Mouse (Mus musculus): ENCODE results near the gene Cdc14b. TPM values are rescaled to one million over a fixed set of nuclear protein-coding genes. Genes with fewer than 3 reads are reported as not detected.
A peak's percentile ranks its signal among the peaks of the same experiment; 100 is the strongest.
"Not testable (repeated sequence)": the region's sequence is repeated elsewhere in the genome, so short reads cannot be mapped to it uniquely, and the experiment has no call there.

The Cdc14b gene
- polyA plus RNA-seq, 1 experiment from 2014 or later: 11.3 TPM

DNA sequence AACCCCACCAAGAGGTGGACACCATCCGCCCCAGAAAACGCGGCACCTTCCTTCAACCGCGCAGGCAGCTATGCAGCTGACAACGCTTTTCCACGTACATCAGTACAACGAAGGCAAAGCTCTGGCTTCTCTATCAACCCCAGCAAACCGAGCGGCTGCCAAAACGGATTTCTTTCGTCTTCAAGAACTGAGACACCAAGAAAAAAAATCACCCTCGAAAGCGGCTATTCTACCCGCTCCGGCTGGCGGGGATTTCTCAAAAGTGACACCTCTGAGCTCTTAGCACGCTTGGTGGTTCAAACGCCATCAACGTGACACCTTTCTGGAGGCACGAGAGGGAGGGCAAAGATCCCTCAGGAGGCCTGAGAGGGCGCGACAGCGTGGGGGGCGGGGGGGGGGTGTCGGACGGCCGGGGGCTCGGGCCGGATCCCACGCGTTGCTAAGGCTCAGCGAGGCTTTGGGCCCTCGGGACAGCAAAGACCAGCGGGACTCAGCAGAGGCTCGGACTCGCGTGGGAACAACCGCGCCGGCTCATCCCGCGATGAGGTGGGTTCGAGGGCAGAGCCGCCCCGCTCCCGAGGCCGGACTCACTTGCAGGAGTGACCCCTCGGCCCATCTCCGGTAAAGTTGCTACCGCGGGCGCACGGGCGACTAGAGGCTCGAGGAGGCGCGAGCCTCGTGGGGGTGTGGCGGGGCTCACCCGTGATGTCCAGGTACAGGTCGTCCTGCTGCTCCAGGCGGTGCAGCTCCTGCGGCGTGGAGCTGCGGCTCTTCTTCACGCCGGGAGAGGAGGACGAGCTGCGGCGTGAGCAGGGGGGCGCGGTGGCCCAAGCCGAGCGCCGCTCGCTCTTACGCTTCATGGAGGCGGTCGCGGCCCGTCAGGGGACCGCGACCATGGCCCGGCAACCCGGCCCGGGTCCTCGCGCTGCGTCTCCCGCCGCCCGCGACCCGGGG, 922 bp downstream of the Cdc14b start:
- DNase-seq (ENCODE audit: low spot score): peak; percentile 40

DNA sequence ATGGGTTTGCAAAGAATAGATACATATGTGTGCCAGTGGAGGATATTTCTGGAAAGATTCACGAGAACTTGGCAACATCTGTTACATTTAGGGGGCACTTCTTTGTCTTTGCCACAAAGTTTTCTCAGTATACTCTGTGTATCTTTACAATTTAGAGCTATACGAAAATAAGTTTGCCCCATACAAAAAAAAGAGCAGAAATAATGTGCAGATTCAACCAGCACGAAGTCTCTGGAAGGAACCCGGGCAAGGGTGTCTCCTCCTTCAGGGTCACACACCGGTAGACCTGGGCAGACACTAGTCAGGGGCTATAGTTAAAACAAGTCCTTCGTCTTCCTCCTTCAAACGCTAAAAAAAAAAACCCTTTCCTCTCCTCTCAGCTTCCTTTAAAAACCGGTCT, 1.7 kb downstream of the Cdc14b start:
- no peak for DNase-seq (ENCODE audit: low spot score)

DNA sequence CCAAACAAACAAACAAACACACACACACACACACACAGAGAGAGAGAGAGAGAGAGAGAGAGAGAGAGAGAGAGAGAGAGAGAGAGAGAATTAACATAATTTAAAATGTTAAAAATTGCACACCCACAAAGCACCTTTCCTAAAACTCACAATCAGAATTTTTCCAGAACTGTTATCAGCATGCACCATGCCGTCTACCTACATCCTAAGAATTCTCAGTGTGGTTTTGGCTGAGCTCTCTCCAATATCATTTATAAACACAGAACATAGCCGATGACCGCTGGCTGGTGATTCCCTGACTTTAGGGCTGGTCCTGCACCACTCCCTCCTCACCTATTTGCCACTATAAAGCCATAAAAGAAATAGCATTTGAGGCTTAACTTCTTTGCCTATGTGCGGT, 6.7 kb downstream of the Cdc14b start:
- no peak for DNase-seq (ENCODE audit: low spot score)

DNA sequence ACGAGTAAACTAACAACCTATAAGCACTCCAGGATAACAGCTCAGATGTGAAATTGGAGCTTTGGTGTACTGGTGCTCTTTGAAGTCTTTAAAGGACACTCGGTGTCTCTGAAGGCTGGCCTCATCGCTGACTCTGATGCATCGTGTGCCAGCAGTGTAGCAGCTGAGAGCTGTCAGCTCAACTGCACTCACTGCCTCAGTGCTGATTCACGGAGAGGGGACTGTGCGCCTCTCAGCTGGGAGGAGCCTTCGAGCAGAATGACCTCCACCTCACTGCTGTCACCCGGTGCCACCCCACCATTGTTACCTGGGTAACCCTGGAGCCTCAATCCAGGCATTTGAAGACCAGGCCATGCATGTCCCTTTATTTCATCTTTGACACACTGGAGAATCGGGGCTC, 7.9 kb downstream of the Cdc14b start:
- no peak for DNase-seq (ENCODE audit: low spot score)

DNA sequence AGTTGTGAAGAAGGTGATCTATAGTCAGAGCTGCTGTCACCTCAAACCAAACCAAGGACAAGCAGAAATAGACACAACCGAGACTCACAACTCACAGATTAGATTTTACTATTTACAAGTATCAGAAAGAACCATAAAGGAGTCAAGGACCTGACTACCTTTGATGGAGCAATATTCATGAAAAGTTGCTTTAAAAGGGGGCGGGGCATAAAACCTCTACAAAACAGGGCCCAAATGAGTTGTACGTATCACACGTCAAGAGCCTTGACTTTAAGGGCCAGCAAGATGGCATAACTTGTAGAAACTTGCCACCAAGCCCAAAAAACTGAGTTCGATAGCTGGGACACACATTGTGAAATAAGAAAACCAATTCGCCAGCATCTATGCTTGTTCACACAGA, 10.5 kb downstream of the Cdc14b start:
- no peak for DNase-seq (ENCODE audit: low spot score)

DNA sequence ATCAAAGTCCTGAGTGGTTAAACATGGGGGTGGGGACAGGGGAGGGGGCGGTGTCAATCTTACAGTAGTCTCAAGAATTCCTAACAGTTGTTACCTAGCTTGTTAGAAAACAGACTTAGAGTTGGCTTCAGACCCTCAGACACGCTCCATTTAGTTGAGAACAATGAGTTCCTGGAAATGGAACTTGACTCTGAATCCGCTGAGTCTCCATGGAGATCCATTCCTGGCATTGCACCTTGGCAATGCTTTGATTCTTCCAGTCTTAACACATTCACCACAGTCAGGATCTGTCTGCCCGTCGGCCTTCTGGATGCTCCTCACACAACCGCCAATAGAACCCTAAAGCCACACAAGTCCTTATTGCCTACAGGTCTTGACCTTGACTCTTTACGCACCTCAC, 15.2 kb downstream of the Cdc14b start:
- DNase-seq (ENCODE audit: low spot score): no peak

DNA sequence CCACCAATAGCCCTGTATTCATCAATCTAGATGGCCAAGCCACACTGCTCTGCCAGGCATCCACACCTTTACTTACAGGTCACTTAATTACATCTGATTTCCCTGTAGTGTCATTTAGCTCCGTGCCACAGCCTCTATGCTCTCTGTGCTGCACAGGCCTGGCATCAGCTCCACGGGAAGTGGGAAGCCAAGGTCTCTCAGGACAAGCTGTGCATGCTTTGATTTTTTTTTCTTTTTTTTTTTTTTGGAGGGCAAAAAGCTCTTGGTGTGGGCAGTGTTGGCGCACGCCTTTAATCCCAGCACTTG, 16.6 kb downstream of the Cdc14b start:
- DNase-seq (ENCODE audit: low spot score): no peak

DNA sequence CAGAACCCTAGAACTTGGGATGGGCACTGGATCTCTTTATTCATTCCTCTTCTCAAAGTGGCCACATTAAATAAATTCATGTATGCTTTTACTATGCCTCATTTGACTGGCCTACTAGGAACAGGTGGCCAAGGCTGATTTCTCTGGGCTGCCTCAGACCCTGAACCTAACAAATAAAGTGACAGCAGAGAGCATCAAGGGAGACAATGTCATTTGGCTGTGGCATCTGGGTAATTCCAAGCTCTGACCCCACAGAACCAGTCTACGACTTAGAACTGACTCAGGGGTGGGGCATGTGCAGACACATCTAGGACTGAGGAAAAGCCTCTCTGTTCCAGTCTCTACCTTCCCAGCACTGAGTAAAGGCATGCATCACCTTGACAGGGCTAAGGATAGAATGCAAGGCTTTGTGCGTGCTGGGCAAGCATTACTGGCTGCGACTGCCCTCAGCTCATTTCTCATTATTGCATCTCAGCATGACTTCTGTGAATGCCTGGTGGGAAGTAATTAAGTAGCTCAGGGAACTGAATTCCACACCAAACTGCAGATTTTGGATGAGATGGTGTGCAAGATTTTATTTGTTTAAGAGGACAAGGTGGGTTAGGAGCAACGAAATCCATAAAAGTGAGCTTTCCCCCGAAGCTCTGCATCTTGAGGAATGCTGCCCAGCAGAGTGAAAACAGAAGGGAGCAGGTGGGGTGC, 17.1 kb downstream of the Cdc14b start:
- no peak for DNase-seq (ENCODE audit: low spot score)

DNA sequence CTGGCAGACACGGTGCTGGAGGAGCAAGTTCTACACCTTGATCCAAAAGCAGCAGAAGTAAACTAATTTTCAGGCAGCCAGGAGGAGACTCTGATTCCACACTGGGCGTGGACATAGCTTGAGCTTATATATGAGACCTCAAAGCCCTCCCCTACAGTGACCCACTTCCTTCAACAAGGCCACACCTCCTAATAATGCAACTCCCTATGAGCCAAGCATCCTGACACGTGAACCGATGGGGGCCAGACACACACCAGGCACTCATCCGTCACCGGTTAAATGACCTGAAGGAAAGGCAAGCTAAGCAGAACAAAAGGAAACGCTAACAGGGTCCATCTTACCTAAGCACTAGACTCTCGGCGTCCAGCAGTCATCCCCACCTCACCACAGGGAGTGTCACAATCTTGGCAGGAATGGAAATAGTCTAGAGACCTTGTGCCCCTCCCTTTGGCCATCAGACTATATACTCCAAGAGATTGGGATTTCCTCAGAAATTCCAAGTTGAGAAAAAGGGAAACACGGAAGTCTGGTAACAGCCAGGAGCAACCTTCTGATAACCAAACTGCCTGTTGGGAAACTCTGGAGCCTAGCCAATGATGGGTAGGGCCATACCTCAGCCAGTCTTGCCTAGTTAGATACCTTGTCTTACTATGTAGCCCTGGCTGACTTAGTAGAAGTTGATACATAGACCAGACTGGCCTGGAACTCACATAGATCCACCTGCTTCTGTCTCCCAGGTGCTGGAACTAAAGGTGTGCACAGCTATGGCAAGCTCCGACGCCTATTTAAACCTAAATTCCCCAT, 17.9 kb downstream of the Cdc14b start:
- no peak for DNase-seq (ENCODE audit: low spot score)

DNA sequence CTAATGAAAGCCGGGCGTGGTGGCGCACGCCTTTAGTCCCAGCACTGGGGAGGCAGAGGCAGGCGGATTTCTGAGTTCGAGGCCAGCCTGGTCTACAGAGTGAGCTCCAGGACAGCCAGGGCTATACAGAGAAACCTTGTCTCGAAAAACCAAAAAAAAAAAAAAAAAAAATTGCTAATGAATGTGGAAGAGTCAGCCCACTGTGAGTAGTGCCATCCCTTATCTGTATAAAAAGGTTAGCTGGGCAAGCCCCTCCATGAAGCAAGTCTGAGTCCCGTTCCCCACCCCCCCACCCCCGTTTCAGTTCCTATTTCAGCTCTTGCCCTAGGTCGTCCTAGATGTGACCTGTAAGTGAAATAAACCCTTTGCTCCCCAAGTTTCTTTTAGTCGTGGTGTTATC, 20.9 kb downstream of the Cdc14b start:
- not testable (repeated sequence) for DNase-seq (ENCODE audit: low spot score)

DNA sequence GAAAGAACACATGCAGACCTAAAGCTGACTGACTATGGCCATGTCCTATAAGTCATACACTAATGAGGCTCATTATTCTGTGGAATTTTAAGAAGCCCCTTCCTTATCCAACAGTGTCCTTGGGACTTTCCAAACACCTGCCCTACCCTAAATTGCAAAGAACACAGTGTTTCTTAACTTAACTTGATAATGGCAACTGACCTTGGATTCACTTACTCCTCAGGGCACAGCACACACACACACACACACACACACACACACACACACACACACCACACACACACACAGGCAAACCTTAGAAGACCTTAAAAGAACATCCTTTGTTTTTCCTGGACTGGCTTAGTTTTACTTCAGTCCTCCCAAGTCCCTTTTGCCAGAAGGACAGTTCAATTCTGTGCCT, 21.4 kb downstream of the Cdc14b start:
- DNase-seq (ENCODE audit: low spot score): no peak

DNA sequence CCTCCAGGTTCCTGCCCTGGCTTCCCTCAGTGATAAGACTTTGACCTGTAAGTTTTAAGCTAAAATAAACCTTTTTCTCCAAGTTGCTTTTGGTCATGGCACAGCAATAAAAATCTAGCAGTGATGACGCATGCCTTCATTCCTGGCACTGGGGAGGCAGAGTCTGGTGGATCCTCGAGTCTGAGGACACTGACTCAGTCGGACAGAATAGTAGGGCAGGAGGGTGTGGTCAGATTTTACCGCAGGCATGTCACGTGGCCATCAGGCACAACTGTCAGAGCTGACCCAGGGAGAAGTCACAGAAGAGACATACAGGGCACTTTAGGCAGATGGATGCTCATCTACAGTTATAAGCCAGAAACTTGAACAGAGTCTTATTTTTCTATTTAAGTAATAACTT, 22.9 kb downstream of the Cdc14b start:
- DNase-seq (ENCODE audit: low spot score): no peak

DNA sequence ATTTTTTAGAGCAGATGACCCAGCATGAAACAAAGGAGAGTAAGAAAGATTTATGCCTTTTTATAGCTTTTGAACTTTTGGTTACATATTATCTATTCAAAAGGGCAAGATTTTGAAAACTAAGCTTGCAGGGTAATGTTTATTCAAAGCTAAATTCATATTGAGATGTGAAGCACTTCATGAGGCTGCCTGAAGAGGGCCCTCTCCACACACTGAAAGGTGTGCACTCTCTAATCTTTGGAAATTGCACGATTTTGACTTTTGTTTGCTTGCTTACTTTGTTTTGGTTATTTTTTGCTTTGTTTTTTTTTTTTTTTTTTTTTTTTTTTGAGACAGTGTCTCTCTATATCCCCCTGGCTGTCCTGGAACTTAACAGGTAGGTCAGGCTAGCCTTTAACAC, 24.7 kb downstream of the Cdc14b start:
- DNase-seq (ENCODE audit: low spot score): peak; percentile 65

DNA sequence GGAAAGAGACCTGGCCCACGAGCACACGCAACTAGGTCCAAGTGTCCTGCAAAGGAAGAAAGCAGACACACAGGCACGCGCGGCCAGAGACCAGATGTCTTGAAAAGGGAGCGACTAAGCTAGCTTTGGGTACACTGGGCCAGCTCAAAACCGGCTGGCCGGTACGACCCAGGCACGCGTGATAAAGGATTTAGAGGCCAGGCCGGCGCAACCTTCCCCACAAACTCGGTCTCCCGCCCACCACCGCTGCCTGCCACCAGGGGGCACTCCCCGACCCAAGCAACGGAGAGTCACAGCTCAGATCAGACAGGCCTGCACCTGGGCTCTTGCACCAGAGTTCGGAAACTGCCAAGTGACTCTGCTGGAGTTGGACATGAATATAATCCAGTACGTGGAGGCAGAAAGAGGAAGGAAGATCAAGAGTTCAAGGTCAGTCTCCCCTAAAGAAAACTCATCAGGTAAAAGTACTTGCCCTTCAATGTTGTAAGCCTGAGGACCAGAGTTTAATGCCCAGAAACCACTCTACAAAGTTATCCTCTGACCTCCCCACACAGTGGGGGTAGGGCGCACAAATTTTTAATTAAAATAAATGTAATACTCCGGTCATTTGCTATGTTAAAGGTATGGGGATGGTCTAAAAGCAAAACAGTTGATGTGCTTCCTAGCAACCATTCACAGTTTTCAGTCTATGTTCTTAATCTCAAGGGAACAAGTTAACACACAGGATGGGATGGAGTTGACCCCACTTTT, 26.1 kb downstream of the Cdc14b start:
- DNase-seq (ENCODE audit: low spot score): peak; percentile 88

DNA sequence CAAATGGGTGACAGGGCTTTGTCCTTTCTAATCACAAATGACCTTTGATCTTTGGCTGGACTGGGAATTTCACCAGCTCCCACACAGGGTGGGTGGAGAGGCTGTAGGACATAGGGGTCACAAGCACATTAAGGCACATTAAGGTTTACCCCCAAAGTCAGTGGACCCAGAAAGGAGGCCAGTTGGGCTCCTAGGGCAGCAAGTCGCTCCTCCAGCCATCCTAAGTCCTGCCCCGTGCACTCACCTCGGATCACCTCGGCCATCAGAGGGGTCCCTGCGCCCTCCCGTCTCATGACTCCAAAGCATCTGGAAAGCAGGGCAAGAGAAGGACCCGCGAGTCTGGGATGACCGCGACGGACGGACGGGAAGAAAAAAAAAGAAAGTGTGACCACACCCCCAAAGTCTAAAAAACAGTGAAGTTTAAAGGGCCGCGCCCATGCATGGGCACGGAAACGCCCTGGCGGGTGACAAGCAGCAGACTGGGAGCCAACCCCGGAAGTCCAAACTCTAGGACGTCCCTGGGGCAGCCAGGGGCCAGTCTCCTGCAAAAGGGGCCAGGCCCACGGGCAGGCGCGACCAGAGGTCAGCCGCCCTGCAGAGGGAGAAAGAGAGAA, 26.8 kb downstream of the Cdc14b start:
- peak; percentile 78 for DNase-seq (ENCODE audit: low spot score)

DNA sequence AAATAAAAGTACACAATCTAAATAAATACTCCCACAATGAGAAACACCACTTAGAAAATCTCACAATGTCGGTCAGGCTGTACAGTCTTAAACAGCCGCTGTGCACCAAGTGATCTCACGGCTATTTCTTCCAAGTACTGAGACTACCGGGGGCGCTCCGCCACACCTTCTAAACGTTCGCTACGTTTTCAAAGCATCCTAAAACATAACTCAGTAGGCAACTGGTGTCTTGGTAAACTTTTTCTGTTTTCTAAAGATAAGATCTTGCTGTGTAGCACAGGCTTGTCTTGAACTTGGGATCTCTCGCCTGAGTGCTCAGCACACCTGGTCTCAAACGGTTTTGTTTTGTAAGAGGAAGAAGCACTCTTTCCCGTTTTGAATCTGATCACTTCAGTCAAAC, 29.0 kb downstream of the Cdc14b start:
- DNase-seq (ENCODE audit: low spot score): peak; percentile 71

DNA sequence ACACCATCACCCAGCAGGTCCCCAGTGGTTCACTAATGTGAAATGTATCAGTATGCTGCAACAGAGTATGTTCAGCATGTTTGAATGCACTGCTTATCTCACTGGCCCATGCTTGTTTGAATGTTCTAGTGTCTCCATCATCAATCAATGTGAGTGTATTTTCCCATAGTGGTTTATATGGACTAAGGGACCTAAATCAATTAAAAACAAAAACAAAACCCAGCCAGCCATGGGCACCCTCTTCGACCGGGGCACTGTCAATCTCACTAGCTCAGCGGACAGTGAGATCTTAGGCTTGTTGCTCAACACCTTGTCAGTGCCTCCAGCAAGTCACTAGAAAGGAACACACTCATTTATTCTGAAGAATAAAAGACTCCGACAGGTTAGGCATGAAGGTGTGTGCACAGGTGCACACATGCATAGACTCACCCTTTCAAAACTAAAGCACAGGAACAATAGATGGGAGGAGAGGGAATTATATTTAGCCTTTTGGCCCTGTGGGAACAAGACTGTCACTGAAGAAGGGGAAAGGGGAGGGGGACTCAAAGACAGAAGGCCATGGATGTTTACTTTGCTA, 30.3 kb downstream of the Cdc14b start:
- no peak for DNase-seq (ENCODE audit: low spot score)

DNA sequence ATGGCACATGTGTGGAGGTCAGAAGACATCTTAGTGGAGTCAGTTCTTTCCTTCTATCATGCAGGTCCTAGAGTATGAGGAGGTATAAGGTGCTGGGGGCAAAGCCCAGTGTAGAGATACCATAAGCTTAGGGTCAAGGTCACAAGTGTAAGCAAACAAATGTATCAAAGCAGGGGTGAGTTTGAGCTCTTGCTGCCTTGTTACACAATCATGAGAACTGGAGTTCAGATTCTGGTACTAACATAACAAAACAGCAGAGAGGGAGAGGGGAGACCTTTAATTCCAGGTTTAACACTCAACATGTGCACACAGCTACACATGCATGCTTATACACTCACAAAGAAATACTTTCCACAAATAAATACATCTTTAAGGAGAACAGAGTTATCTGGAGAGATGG, 32.4 kb downstream of the Cdc14b start:
- no peak for DNase-seq (ENCODE audit: low spot score)

DNA sequence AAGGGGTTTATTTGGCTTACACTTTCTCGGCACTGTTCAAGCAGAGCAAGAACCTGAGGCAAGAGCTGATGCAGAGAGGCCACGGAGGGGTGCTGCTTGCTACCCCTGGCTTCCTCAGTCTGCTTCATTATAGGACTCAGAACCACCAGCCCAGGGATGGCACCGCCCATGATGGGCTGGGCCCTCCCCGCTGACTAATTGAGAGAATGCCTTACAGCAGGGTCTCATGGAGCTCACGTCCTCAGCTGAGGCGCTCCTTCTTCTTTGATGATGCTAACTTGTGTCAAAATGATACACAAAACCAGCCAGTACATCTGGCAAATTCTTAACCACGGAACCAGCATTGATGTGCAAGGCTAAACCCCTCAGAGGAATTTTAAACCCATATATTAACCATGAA, 34.5 kb downstream of the Cdc14b start:
- no peak for DNase-seq (ENCODE audit: low spot score)

DNA sequence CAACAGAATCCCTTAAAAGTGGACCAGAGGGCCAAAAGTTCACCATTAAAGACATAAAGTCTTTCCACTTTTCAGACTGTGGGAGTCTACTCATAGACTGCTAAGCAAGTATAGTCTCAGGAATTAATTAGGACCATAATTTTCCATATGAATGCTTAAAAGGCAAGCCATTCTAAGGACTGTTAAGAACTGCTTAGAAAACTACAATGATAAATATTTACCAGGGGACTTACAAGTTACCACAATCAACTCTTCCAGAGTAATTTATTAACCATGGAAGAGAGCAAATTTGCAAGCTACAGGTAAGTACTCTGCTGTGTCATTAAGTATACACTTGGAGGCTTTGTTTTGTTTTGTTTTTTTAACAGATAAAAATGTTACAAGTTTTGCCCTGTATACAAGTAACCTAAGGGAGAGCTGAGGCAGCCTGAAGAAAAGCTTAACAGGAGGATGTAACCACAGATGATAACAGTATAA, 37.4 kb downstream of the Cdc14b start:
- no peak for DNase-seq (ENCODE audit: low spot score)
